ENCODE assay signal across 9 mouse cellular contexts in the genomic region with DNA sequence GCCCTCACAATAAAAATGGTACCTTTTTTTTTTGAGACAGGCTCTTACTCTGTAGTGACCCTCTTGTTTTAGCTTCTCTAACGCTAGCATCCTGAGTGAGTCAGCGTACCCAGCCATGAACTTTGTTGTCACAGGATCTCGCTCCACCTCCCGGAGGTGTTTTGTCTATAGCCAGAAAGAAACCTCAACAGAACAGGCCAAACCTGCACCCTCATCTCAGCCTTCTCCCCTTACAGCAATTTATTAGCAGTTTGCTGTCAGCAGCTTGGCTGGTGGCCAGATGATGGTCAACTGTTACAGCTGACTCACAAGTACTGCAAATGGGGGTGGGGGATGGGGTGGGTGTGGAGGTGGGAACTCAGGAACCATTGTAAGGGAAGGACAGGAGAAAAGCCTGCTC. TPM values are rescaled to one million over a fixed set of nuclear protein-coding genes. Genes with fewer than 3 reads are reported as not detected.
A peak's percentile ranks its signal among the peaks of the same experiment; 100 is the strongest.
DNase-seq lines count a peak whose midpoint lies in the region; ATAC-seq and TF ChIP-seq lines count a peak whose summit lies in the region.
"Had no signal": no experiment of that assay in that cellular context is flagged by ENCODE, and none has a peak within 500 bp of the region (broad histone marks: within the 10 kb centered on the region; RNA-seq: fewer than 3 reads in every experiment).

No protein-coding gene starts in this region.

- H3K4me2 ChIP-seq in embryonic facial prominence, embryonic 13.5 days: no peak overlapping the region
- no peak overlapping the region for H3K4me2 ChIP-seq in midbrain, postnatal 0 days (ENCODE audit: low read depth, low read length, poor library complexity, severe bottlenecking)
- no peak overlapping the region for H3K4me2 ChIP-seq in midbrain, embryonic 13.5 days (replicated peaks)
- H3K4me2 ChIP-seq in intestine, embryonic 15.5 days (replicated peaks): no peak overlapping the region
- H3K4me2 ChIP-seq in stomach, postnatal 0 days (replicated peaks; ENCODE audit: low read depth): no peak overlapping the region

- H3K27me3 ChIP-seq in embryonic facial prominence, embryonic 13.5 days: no peaks in the 10 kb centered on the region
- no peaks in the 10 kb centered on the region for H3K27me3 ChIP-seq in embryonic facial prominence, embryonic 10.5 days (replicated peaks; ENCODE audit: low read depth, poor library complexity, severe bottlenecking)
- H3K27me3 ChIP-seq in midbrain, postnatal 0 days (ENCODE audit: insufficient read depth, low read length): no peaks in the 10 kb centered on the region
- H3K27me3 ChIP-seq in midbrain, embryonic 13.5 days: no peaks in the 10 kb centered on the region
- H3K27me3 ChIP-seq in intestine, embryonic 15.5 days (replicated peaks): no peaks in the 10 kb centered on the region
- H3K27me3 ChIP-seq in stomach, postnatal 0 days (ENCODE audit: control insufficient read depth, insufficient read depth, low read length): no peaks in the 10 kb centered on the region

- no peak for TF ChIP-seq EP300 in stomach, postnatal 0 days (optimal IDR thresholded peaks at IDR 0.05)

- no peak; the same call in 1 of the 2 replicates for TF ChIP-seq CTCF in midbrain, postnatal 0 days (IDR thresholded peaks at IDR 0.05)
- TF ChIP-seq CTCF in stomach, postnatal 0 days (IDR thresholded peaks at IDR 0.05; ENCODE audit: low read depth): 0 out of 2 replicates have a peak, but pooled peaks have one; percentile 13

- ATAC-seq in embryonic facial prominence, embryonic 13.5 days (ENCODE audit: insufficient number of reproducible peaks, insufficient read depth, low FRiP score, low TSS enrichment, low read depth): peak; percentile 6; the same call in 1 of the 2 replicates
- ATAC-seq in midbrain, postnatal 0 days (ENCODE audit: low FRiP score): no peak
- no peak for ATAC-seq in midbrain, embryonic 13.5 days
- peak; percentile 7 for ATAC-seq in intestine, embryonic 15.5 days
- ATAC-seq in stomach, postnatal 0 days (ENCODE audit: low FRiP score, low TSS enrichment): peak; percentile 53
- no peak for ATAC-seq in erythroid progenitor cell, adult 5-6 weeks (replicated peaks; ENCODE audit: low FRiP score, poor library complexity, severe bottlenecking)

- no peak overlapping the region for H3K4me3 ChIP-seq in embryonic facial prominence, embryonic 13.5 days
- H3K4me3 ChIP-seq in embryonic facial prominence, embryonic 10.5 days: no peak overlapping the region
- H3K4me3 ChIP-seq in midbrain, postnatal 0 days (ENCODE audit: low read depth, low read length): no peak overlapping the region
- H3K4me3 ChIP-seq in midbrain, embryonic 13.5 days (replicated peaks): no peak overlapping the region
- H3K4me3 ChIP-seq in intestine, embryonic 15.5 days (replicated peaks): no peak overlapping the region
- no peak overlapping the region for H3K4me3 ChIP-seq in stomach, postnatal 0 days (ENCODE audit: low read depth, low read length)
- H3K4me3 ChIP-seq: heart, adult 2 months had no signal

- no peak for DNase-seq in embryonic facial prominence, embryonic 10.5 days (ENCODE audit: low spot score)
- peak; percentile 81 for DNase-seq in midbrain, postnatal 0 days (ENCODE audit: low spot score)
- DNase-seq in stomach, postnatal 0 days (ENCODE audit: low spot score): peak; percentile 86
- DNase-seq in thymus, postnatal 36 days: no peak

- H3K4me1 ChIP-seq in embryonic facial prominence, embryonic 13.5 days: no peaks in the 10 kb centered on the region
- H3K4me1 ChIP-seq in embryonic facial prominence, embryonic 10.5 days: no peaks in the 10 kb centered on the region
- no peaks in the 10 kb centered on the region for H3K4me1 ChIP-seq in midbrain, postnatal 0 days (ENCODE audit: insufficient read depth, low read length)
- H3K4me1 ChIP-seq in midbrain, embryonic 13.5 days (replicated peaks): no peaks in the 10 kb centered on the region
- peaks cover 15% of the 10 kb centered on the region; the same call in 1 of the 2 replicates for H3K4me1 ChIP-seq in intestine, embryonic 15.5 days (replicated peaks)
- H3K4me1 ChIP-seq in stomach, postnatal 0 days (replicated peaks; ENCODE audit: control insufficient read depth, insufficient read depth): peaks cover 19% of the 10 kb centered on the region

- H3K9ac ChIP-seq in embryonic facial prominence, embryonic 13.5 days: no peak overlapping the region
- no peak overlapping the region for H3K9ac ChIP-seq in midbrain, postnatal 0 days (replicated peaks; ENCODE audit: low read length, poor library complexity, severe bottlenecking)
- H3K9ac ChIP-seq in midbrain, embryonic 13.5 days (replicated peaks): no peak overlapping the region
- H3K9ac ChIP-seq in intestine, embryonic 15.5 days: no peak overlapping the region
- no peak overlapping the region for H3K9ac ChIP-seq in stomach, postnatal 0 days (ENCODE audit: low read length)

- peaks cover 81% of the 10 kb centered on the region for H3K36me3 ChIP-seq in embryonic facial prominence, embryonic 13.5 days
- H3K36me3 ChIP-seq in embryonic facial prominence, embryonic 10.5 days (replicated peaks): peaks cover 82% of the 10 kb centered on the region
- H3K36me3 ChIP-seq in midbrain, postnatal 0 days (ENCODE audit: insufficient read depth, low read length): peaks cover 81% of the 10 kb centered on the region
- peaks cover 83% of the 10 kb centered on the region for H3K36me3 ChIP-seq in midbrain, embryonic 13.5 days
- H3K36me3 ChIP-seq in intestine, embryonic 15.5 days: peaks cover 71% of the 10 kb centered on the region
- H3K36me3 ChIP-seq in stomach, postnatal 0 days (ENCODE audit: control insufficient read depth, insufficient read depth, low read length): peaks cover 77% of the 10 kb centered on the region

- H3K9me3 ChIP-seq in embryonic facial prominence, embryonic 13.5 days: peaks cover 15% of the 10 kb centered on the region; the same call in 1 of the 2 replicates
- peaks cover 93% of the 10 kb centered on the region for H3K9me3 ChIP-seq in embryonic facial prominence, embryonic 10.5 days
- peaks cover 16% of the 10 kb centered on the region for H3K9me3 ChIP-seq in midbrain, postnatal 0 days (ENCODE audit: low read length)
- H3K9me3 ChIP-seq in midbrain, embryonic 13.5 days: peaks cover 17% of the 10 kb centered on the region
- no peaks in the 10 kb centered on the region for H3K9me3 ChIP-seq in intestine, embryonic 15.5 days
- no peaks in the 10 kb centered on the region for H3K9me3 ChIP-seq in stomach, postnatal 0 days (ENCODE audit: control insufficient read depth, low read length)

- H3K27ac ChIP-seq in embryonic facial prominence, embryonic 13.5 days: no peak overlapping the region
- no peak overlapping the region for H3K27ac ChIP-seq in embryonic facial prominence, embryonic 10.5 days (replicated peaks)
- no peak overlapping the region for H3K27ac ChIP-seq in midbrain, postnatal 0 days (ENCODE audit: low read depth, low read length)
- no peak overlapping the region for H3K27ac ChIP-seq in midbrain, embryonic 13.5 days
- H3K27ac ChIP-seq in intestine, embryonic 15.5 days: no peak overlapping the region
- peak overlapping the region; percentile 31; the same call in 1 of the 2 replicates for H3K27ac ChIP-seq in stomach, postnatal 0 days (replicated peaks)
- H3K27ac ChIP-seq: heart, adult 2 months had no signal

- 83% methylated on average over 4 of the region's 4 CpGs for WGBS in embryonic facial prominence, embryonic 13.5 days
- WGBS in embryonic facial prominence, embryonic 10.5 days: 91% methylated on average over 4 of the region's 4 CpGs
- WGBS in midbrain, postnatal 0 days: 88% methylated on average over 4 of the region's 4 CpGs
- 91% methylated on average over 4 of the region's 4 CpGs for WGBS in midbrain, embryonic 13.5 days
- WGBS in intestine, embryonic 15.5 days: 73% methylated on average over 4 of the region's 4 CpGs
- WGBS in stomach, postnatal 0 days: 43% methylated on average over 4 of the region's 4 CpGs

RNA-seq across cellular contexts. Expression of a gene that starts 15.2 kb away (rescaled TPM):
- polyA plus RNA-seq in embryonic facial prominence, embryonic 13.5 days (2015; fragmentation: Nextera tagmentation; extraction: Ambion mirVana): 198 and 204 TPM in 2 replicates
- polyA plus RNA-seq in embryonic facial prominence, embryonic 10.5 days (2016; fragmentation: Nextera tagmentation; extraction: Ambion mirVana): 219 and 220 TPM in 2 replicates
- 88.0 and 96.8 TPM in 2 replicates for total RNA-seq in midbrain, postnatal 0 days (2014; rRNA removed)
- 42.3 and 45.9 TPM in 2 replicates for polyA plus RNA-seq in midbrain, postnatal 0 days (2015; fragmentation: Nextera tagmentation; extraction: Ambion mirVana)
- 107 and 110 TPM in 2 replicates for polyA plus RNA-seq in midbrain, embryonic 13.5 days (2015; fragmentation: Nextera tagmentation; extraction: Ambion mirVana)
- 158 and 160 TPM in 2 replicates for polyA plus RNA-seq in intestine, embryonic 15.5 days (2015; fragmentation: Nextera tagmentation; extraction: Ambion mirVana)
- polyA plus RNA-seq in stomach, postnatal 0 days (2015; fragmentation: Nextera tagmentation; extraction: Ambion mirVana): 30.0 and 34.1 TPM in 2 replicates
- total RNA-seq in erythroid progenitor cell, adult 5-6 weeks (2015; ENCODE audit: low replicate concordance): 297 and 306 TPM in 2 replicates
- 349 and 388 TPM in 2 replicates for total RNA-seq in erythroid progenitor cell, adult 5-6 weeks (2017; ENCODE audit: low replicate concordance)

RNA-seq across cellular contexts. Expression of a gene that starts 15.2 kb away (rescaled TPM):
- not detected in 2 replicates for polyA plus RNA-seq in embryonic facial prominence, embryonic 13.5 days (2015; fragmentation: Nextera tagmentation; extraction: Ambion mirVana)
- not detected in 2 replicates for polyA plus RNA-seq in embryonic facial prominence, embryonic 10.5 days (2016; fragmentation: Nextera tagmentation; extraction: Ambion mirVana)
- total RNA-seq in midbrain, postnatal 0 days (2014; rRNA removed): 1.2 TPM in 2 replicates
- polyA plus RNA-seq in midbrain, postnatal 0 days (2015; fragmentation: Nextera tagmentation; extraction: Ambion mirVana): 0.21 and 0.29 TPM in 2 replicates
- 0.04 TPM in 1 of 2 replicates, not detected in the other for polyA plus RNA-seq in midbrain, embryonic 13.5 days (2015; fragmentation: Nextera tagmentation; extraction: Ambion mirVana)
- polyA plus RNA-seq in intestine, embryonic 15.5 days (2015; fragmentation: Nextera tagmentation; extraction: Ambion mirVana): not detected in 2 replicates
- polyA plus RNA-seq in stomach, postnatal 0 days (2015; fragmentation: Nextera tagmentation; extraction: Ambion mirVana): 0.02 and 0.06 TPM in 2 replicates
- not detected in 2 replicates for total RNA-seq in erythroid progenitor cell, adult 5-6 weeks (2015; ENCODE audit: low replicate concordance)
- total RNA-seq in erythroid progenitor cell, adult 5-6 weeks (2017; ENCODE audit: low replicate concordance): not detected in 2 replicates
- total RNA-seq: heart, adult 2 months had no signal
- polyA plus RNA-seq: heart, adult 2 months had no signal

RNA-seq across cellular contexts. Expression of a gene that starts 35.5 kb away (rescaled TPM):
- polyA plus RNA-seq in embryonic facial prominence, embryonic 13.5 days (2015; fragmentation: Nextera tagmentation; extraction: Ambion mirVana): 1.1 and 1.2 TPM in 2 replicates
- 1.0 and 1.1 TPM in 2 replicates for polyA plus RNA-seq in embryonic facial prominence, embryonic 10.5 days (2016; fragmentation: Nextera tagmentation; extraction: Ambion mirVana)
- total RNA-seq in midbrain, postnatal 0 days (2014; rRNA removed): not detected in 2 replicates
- 0.56 and 1.2 TPM in 2 replicates for polyA plus RNA-seq in midbrain, postnatal 0 days (2015; fragmentation: Nextera tagmentation; extraction: Ambion mirVana)
- 0.68 and 1.0 TPM in 2 replicates for polyA plus RNA-seq in midbrain, embryonic 13.5 days (2015; fragmentation: Nextera tagmentation; extraction: Ambion mirVana)
- 0.88 and 1.0 TPM in 2 replicates for polyA plus RNA-seq in intestine, embryonic 15.5 days (2015; fragmentation: Nextera tagmentation; extraction: Ambion mirVana)
- polyA plus RNA-seq in stomach, postnatal 0 days (2015; fragmentation: Nextera tagmentation; extraction: Ambion mirVana): 0.54 and 0.84 TPM in 2 replicates
- not detected in 2 replicates for total RNA-seq in erythroid progenitor cell, adult 5-6 weeks (2015; ENCODE audit: low replicate concordance)
- 0.30 and 0.64 TPM in 2 replicates for total RNA-seq in erythroid progenitor cell, adult 5-6 weeks (2017; ENCODE audit: low replicate concordance)

RNA-seq across cellular contexts. Expression of a gene that starts 50.5 kb away (rescaled TPM):
- not detected in 2 replicates for polyA plus RNA-seq in embryonic facial prominence, embryonic 13.5 days (2015; fragmentation: Nextera tagmentation; extraction: Ambion mirVana)
- polyA plus RNA-seq in embryonic facial prominence, embryonic 10.5 days (2016; fragmentation: Nextera tagmentation; extraction: Ambion mirVana): not detected in 2 replicates
- not detected in 2 replicates for total RNA-seq in midbrain, postnatal 0 days (2014; rRNA removed)
- polyA plus RNA-seq in midbrain, postnatal 0 days (2015; fragmentation: Nextera tagmentation; extraction: Ambion mirVana): not detected in 2 replicates
- not detected in 2 replicates for polyA plus RNA-seq in midbrain, embryonic 13.5 days (2015; fragmentation: Nextera tagmentation; extraction: Ambion mirVana)
- 29.2 and 30.1 TPM in 2 replicates for polyA plus RNA-seq in intestine, embryonic 15.5 days (2015; fragmentation: Nextera tagmentation; extraction: Ambion mirVana)
- 23.6 and 24.8 TPM in 2 replicates for polyA plus RNA-seq in stomach, postnatal 0 days (2015; fragmentation: Nextera tagmentation; extraction: Ambion mirVana)
- 0.72 TPM in 1 of 2 replicates, not detected in the other for total RNA-seq in erythroid progenitor cell, adult 5-6 weeks (2015; ENCODE audit: low replicate concordance)
- total RNA-seq in erythroid progenitor cell, adult 5-6 weeks (2017; ENCODE audit: low replicate concordance): 3.9 TPM in 1 of 2 replicates, not detected in the other
- total RNA-seq: heart, adult 2 months had no signal
- polyA plus RNA-seq: heart, adult 2 months had no signal

RNA-seq across cellular contexts. Expression of a gene that starts 56.7 kb away (rescaled TPM):
- polyA plus RNA-seq in embryonic facial prominence, embryonic 13.5 days (2015; fragmentation: Nextera tagmentation; extraction: Ambion mirVana): 11.6 and 13.2 TPM in 2 replicates
- polyA plus RNA-seq in embryonic facial prominence, embryonic 10.5 days (2016; fragmentation: Nextera tagmentation; extraction: Ambion mirVana): 10.6 and 12.2 TPM in 2 replicates
- 5.5 and 6.9 TPM in 2 replicates for total RNA-seq in midbrain, postnatal 0 days (2014; rRNA removed)
- 11.8 and 12.5 TPM in 2 replicates for polyA plus RNA-seq in midbrain, postnatal 0 days (2015; fragmentation: Nextera tagmentation; extraction: Ambion mirVana)
- polyA plus RNA-seq in midbrain, embryonic 13.5 days (2015; fragmentation: Nextera tagmentation; extraction: Ambion mirVana): 13.9 and 16.2 TPM in 2 replicates
- polyA plus RNA-seq in intestine, embryonic 15.5 days (2015; fragmentation: Nextera tagmentation; extraction: Ambion mirVana): 6.1 and 8.3 TPM in 2 replicates
- 7.2 and 8.2 TPM in 2 replicates for polyA plus RNA-seq in stomach, postnatal 0 days (2015; fragmentation: Nextera tagmentation; extraction: Ambion mirVana)
- total RNA-seq in erythroid progenitor cell, adult 5-6 weeks (2015; ENCODE audit: low replicate concordance): 49.0 and 58.7 TPM in 2 replicates
- 8.7 and 28.2 TPM in 2 replicates for total RNA-seq in erythroid progenitor cell, adult 5-6 weeks (2017; ENCODE audit: low replicate concordance)

Comparison
In these comparisons a context has a peak if more than half of its experiments do, and no peak if none do; other contexts are left out.
1. ATAC-seq: peak in embryonic facial prominence, embryonic 13.5 days (single experiment), intestine, embryonic 15.5 days (single experiment) and stomach, postnatal 0 days (single experiment); none in midbrain, postnatal 0 days (single experiment), midbrain, embryonic 13.5 days (single experiment) and erythroid progenitor cell, adult 5-6 weeks (single experiment).
2. DNase-seq: peak in midbrain, postnatal 0 days (single experiment) and stomach, postnatal 0 days (single experiment); none in embryonic facial prominence, embryonic 10.5 days (single experiment) and thymus, postnatal 36 days (0 of 2).